Mouse (Mus musculus) embryonic facial prominence, embryonic 14.5 days (tissue): ENCODE results near the gene Gm49339. TPM values are rescaled to one million over a fixed set of nuclear protein-coding genes. Genes with fewer than 3 reads are reported as not detected.
"Not testable (repeated sequence)": the region's sequence is repeated elsewhere in the genome, so short reads cannot be mapped to it uniquely, and the experiment has no call there.

Experiments
- ATAC-seq: fragments of 200-750 bp; cut with Nextera tagmentation; 2 replicates; pipeline ENCODE4 v1.8.0; 2017; ENCODE audit warnings: low read depth, moderate number of reproducible peaks, moderate TSS enrichment
- DNase-seq: peaks from one replicate; pipeline ENCODE4 v3.0.0-alpha.2; 2015; ENCODE audit warnings: low spot score
- H3K27ac ChIP-seq: fragments of 300-500 bp; sonication (generic); replicated peaks from 2 replicates; pipeline ENCODE4 v1.5.1; 2014; ENCODE audit warnings: low read depth, mild to moderate bottlenecking, low read length, moderate library complexity
- H3K27me3 ChIP-seq: fragments of 300-500 bp; sonication (generic); replicated peaks from 2 replicates; pipeline ENCODE4 v1.6.1; 2014; ENCODE audit warnings: low read length; ENCODE audit not compliant: control insufficient read depth, insufficient read depth
- H3K36me3 ChIP-seq: fragments of 300-500 bp; sonication (generic); 2 replicates; pipeline ENCODE4 v1.6.1; 2014; ENCODE audit warnings: low read length, mixed read lengths; ENCODE audit not compliant: control insufficient read depth, insufficient read depth
- H3K4me1 ChIP-seq: fragments of 300-500 bp; sonication (generic); 2 replicates; pipeline ENCODE4 v1.6.1; 2014; ENCODE audit warnings: antibody characterized with exemption, low read length; ENCODE audit not compliant: control insufficient read depth, insufficient read depth
- H3K4me2 ChIP-seq: fragments of 300-500 bp; sonication (generic); 2 replicates; pipeline ENCODE4 v1.6.1; 2014; ENCODE audit warnings: low read depth, mild to moderate bottlenecking, low read length, moderate library complexity, mixed read lengths
- H3K4me3 ChIP-seq: fragments of 300-500 bp; sonication (generic); 2 replicates; pipeline ENCODE4 v1.5.1; 2014; ENCODE audit warnings: low read depth, mild to moderate bottlenecking, low read length
- H3K9ac ChIP-seq: fragments of 300-500 bp; sonication (generic); 2 replicates; pipeline ENCODE4 v1.6.1; 2014; ENCODE audit warnings: low read depth, mild to moderate bottlenecking, low read length, moderate library complexity, mixed read lengths
- H3K9me3 ChIP-seq: fragments of 300-500 bp; sonication (generic); 2 replicates; pipeline ENCODE4 v1.6.1; 2016; ENCODE audit warnings: low read length; ENCODE audit not compliant: control insufficient read depth
- WGBS: fragments of 180-500 bp; shearing (Covaris S2); extraction: QIAGEN DNeasy Blood & Tissue Kit; methylation state at CpG from one replicate; pipeline ENCODE4 v1.1.7; 2014; 5-methylcytosine and 5-hydroxymethylcytosine counted together
- polyA plus RNA-seq: library from polyadenylated mRNA; unstranded; fragments of >200 nt; fragmentation: Nextera tagmentation; extraction: Ambion mirVana; gene quantifications from 2 replicates; pipeline ENCODE4 v1.2.1, GENCODE M21; 2014

The Gm49339 gene
- polyA plus RNA-seq = 1.9 TPM in 1 of 2 replicates, not detected in the other

- not testable (repeated sequence) for H3K9me3 ChIP-seq, H3K4me3 ChIP-seq, H3K27ac ChIP-seq, H3K27me3 ChIP-seq, H3K4me2 ChIP-seq, H3K36me3 ChIP-seq, DNase-seq, H3K9ac ChIP-seq, H3K4me1 ChIP-seq, ATAC-seq
- WGBS = 78% methylated on average over 1 of the region's 3 CpGs
These were observed at the start of gene Gm49339, which contains the start of gene Lilr4b for GRCm38 (mm10) chr10:51480397-51480796. Gene Gm49339, plus strand, starts transcription at chr10:51480612. Gene Lilr4b, plus strand, starts transcription at chr10:51480632.

- no peaks in the 10 kb centered on the region for H3K36me3 ChIP-seq
- DNase-seq = no peak
- ATAC-seq = no peak
- no peaks in the 10 kb centered on the region for H3K4me1 ChIP-seq
- H3K9ac ChIP-seq = no peak overlapping the region
- H3K9me3 ChIP-seq = no peaks in the 10 kb centered on the region
- no peak overlapping the region for H3K4me3 ChIP-seq
- H3K27ac ChIP-seq = no peak overlapping the region
- no peak overlapping the region for H3K4me2 ChIP-seq
- H3K27me3 ChIP-seq = no peaks in the 10 kb centered on the region
These were observed 47.5 kb upstream of the Gm49339 start for GRCm38 (mm10) chr10:51432940-51433339.

- 76% methylated on average over 3 of the region's 3 CpGs for WGBS
- Histone ChIP-seq H3K36me3 (no peaks in the 10 kb centered on the region), H3K4me3 (no peak overlapping the region), H3K4me2 (no peak overlapping the region), H3K9ac (no peak overlapping the region), H3K9me3 (no peaks in the 10 kb centered on the region), H3K4me1 (no peaks in the 10 kb centered on the region), H3K27ac (no peak overlapping the region), H3K27me3 (no peaks in the 10 kb centered on the region)
- no peak for DNase-seq
- no peak for ATAC-seq
These were observed 44.7 kb upstream of the Gm49339 start for GRCm38 (mm10) chr10:51435684-51436083.

- Histone ChIP-seq H3K36me3 (no peaks in the 10 kb centered on the region), H3K4me2 (no peak overlapping the region), H3K9me3 (no peaks in the 10 kb centered on the region), H3K27ac (no peak overlapping the region), H3K9ac (no peak overlapping the region), H3K4me3 (no peak overlapping the region), H3K4me1 (no peaks in the 10 kb centered on the region), H3K27me3 (no peaks in the 10 kb centered on the region)
- ATAC-seq = no peak
- 67% methylated on average over 4 of the region's 4 CpGs for WGBS
- no peak for DNase-seq
These were observed 28.8 kb upstream of the Gm49339 start for GRCm38 (mm10) chr10:51451610-51452009.

- DNase-seq (no peak), ATAC-seq (no peak)
- Histone ChIP-seq H3K4me1 (no peaks in the 10 kb centered on the region), H3K4me3 (no peak overlapping the region), H3K36me3 (no peaks in the 10 kb centered on the region), H3K9me3 (no peaks in the 10 kb centered on the region), H3K27me3 (no peaks in the 10 kb centered on the region), H3K4me2 (no peak overlapping the region), H3K27ac (no peak overlapping the region), H3K9ac (no peak overlapping the region)
- 67% methylated on average over 1 of the region's 1 CpGs for WGBS
These were observed 26.7 kb upstream of the Gm49339 start for GRCm38 (mm10) chr10:51453616-51454298.

- no peak overlapping the region for H3K4me2 ChIP-seq
- no peak overlapping the region for H3K9ac ChIP-seq
- ATAC-seq = no peak
These were observed 26.0 kb upstream of the Gm49339 start for GRCm38 (mm10) chr10:51454365-51454764.

GRCm38 (mm10) chr10:51455762-51456161, 24.6 kb upstream of the Gm49339 start:
- no peaks in the 10 kb centered on the region for H3K27me3 ChIP-seq
- H3K4me2 ChIP-seq = no peak overlapping the region
- no peak for ATAC-seq
- no peak overlapping the region for H3K4me3 ChIP-seq
- no peaks in the 10 kb centered on the region for H3K4me1 ChIP-seq
- no peaks in the 10 kb centered on the region for H3K9me3 ChIP-seq
- WGBS = 65% methylated on average over 1 of the region's 1 CpGs
- no peak overlapping the region for H3K27ac ChIP-seq
- no peaks in the 10 kb centered on the region for H3K36me3 ChIP-seq
- H3K9ac ChIP-seq = no peak overlapping the region
- no peak for DNase-seq

More at GRCm38 (mm10) chr10:51454365-51454764, 26.0 kb upstream of the Gm49339 start:
- H3K27me3 ChIP-seq = no peaks in the 10 kb centered on the region
- no peak overlapping the region for H3K27ac ChIP-seq
- 65% methylated on average over 1 of the region's 1 CpGs for WGBS
- no peaks in the 10 kb centered on the region for H3K36me3 ChIP-seq
- DNase-seq = no peak
- no peaks in the 10 kb centered on the region for H3K9me3 ChIP-seq
- no peaks in the 10 kb centered on the region for H3K4me1 ChIP-seq
- no peak overlapping the region for H3K4me3 ChIP-seq

- no peaks in the 10 kb centered on the region for H3K4me1 ChIP-seq
- H3K4me3 ChIP-seq = no peak overlapping the region
- H3K9ac ChIP-seq = no peak overlapping the region
- no peak overlapping the region for H3K27ac ChIP-seq
- no peaks in the 10 kb centered on the region for H3K27me3 ChIP-seq
- DNase-seq (no peak), ATAC-seq (no peak)
- H3K4me2 ChIP-seq = no peak overlapping the region
- H3K36me3 ChIP-seq = no peaks in the 10 kb centered on the region
- no peaks in the 10 kb centered on the region for H3K9me3 ChIP-seq
- 71% methylated on average over 4 of the region's 4 CpGs for WGBS
These were observed 24.0 kb upstream of the Gm49339 start for GRCm38 (mm10) chr10:51456369-51456768.

- H3K27me3 ChIP-seq, H3K4me1 ChIP-seq, H3K27ac ChIP-seq, ATAC-seq, H3K36me3 ChIP-seq, DNase-seq, H3K4me2 ChIP-seq, H3K9me3 ChIP-seq, H3K9ac ChIP-seq, H3K4me3 ChIP-seq: not testable (repeated sequence)
- 38% methylated on average over 4 of the region's 4 CpGs for WGBS
These were observed 16.6 kb upstream of the Gm49339 start for GRCm38 (mm10) chr10:51463800-51464199.
